Mouse (Mus musculus) kidney, postnatal 4 days (tissue): ENCODE measurements around the gene Dhtkd1.
"Not testable (repeated sequence)": the region's sequence is repeated elsewhere in the genome, so short reads cannot be mapped to it uniquely, and the experiment has no call there.

Source experiments
- DNase-seq, 2 experiments: peaks; one replicate each; pipeline ENCODE4 v3.0.0; 2021; ENCODE audit warnings: mixed read lengths in 2 of 2

The Dhtkd1 gene

GRCm38 (mm10) chr2:5942416-5943032 lies at the start of gene Dhtkd1:
Gene Dhtkd1 (minus strand): TSS chr2:5942792.
- peak; percentile 74 to 83 for DNase-seq

- no peak for DNase-seq
Observed at GRCm38 (mm10) chr2:5977532-5977931, 34.9 kb upstream of the Dhtkd1 start.

GRCm38 (mm10) chr2:5970629-5971028 lies 28.0 kb upstream of the Dhtkd1 start:
- not testable (repeated sequence) for DNase-seq

GRCm38 (mm10) chr2:5965972-5966371 lies 23.4 kb upstream of the Dhtkd1 start:
- DNase-seq, result no peak

- not testable (repeated sequence) for DNase-seq
Observed at GRCm38 (mm10) chr2:5963729-5964128, 21.1 kb upstream of the Dhtkd1 start.

GRCm38 (mm10) chr2:5962265-5962664 lies 19.7 kb upstream of the Dhtkd1 start:
- DNase-seq, result no peak

GRCm38 (mm10) chr2:5957705-5958104 lies 15.1 kb upstream of the Dhtkd1 start:
- no peak for DNase-seq

GRCm38 (mm10) chr2:5951621-5952211 lies 9.1 kb upstream of the Dhtkd1 start:
- peak in 1 of 2 experiments; percentile 78 for DNase-seq

- DNase-seq, result peak; percentile 98 to 99
Observed at GRCm38 (mm10) chr2:5950766-5951595, 8.4 kb upstream of the Dhtkd1 start, which contains the start of gene Upf2. Gene Upf2 (plus strand): TSS chr2:5951469.

GRCm38 (mm10) chr2:5950305-5950704 lies 7.7 kb upstream of the Dhtkd1 start:
- DNase-seq, result peak; percentile 10 to 36

- DNase-seq, result not testable (repeated sequence)
Observed at GRCm38 (mm10) chr2:5949821-5950220, 7.2 kb upstream of the Dhtkd1 start.

- no peak for DNase-seq
Observed at GRCm38 (mm10) chr2:5948964-5949363, 6.4 kb upstream of the Dhtkd1 start.

- DNase-seq, result no peak
Observed at GRCm38 (mm10) chr2:5946876-5947275, 4.3 kb upstream of the Dhtkd1 start.

- DNase-seq, result no peak
Observed at GRCm38 (mm10) chr2:5945629-5946028, 3.0 kb upstream of the Dhtkd1 start.

GRCm38 (mm10) chr2:5943071-5943470 lies 479 bp upstream of the Dhtkd1 start:
- DNase-seq, result no peak

- DNase-seq, result peak; percentile 10 to 18
Observed at GRCm38 (mm10) chr2:5941861-5942415, 654 bp downstream of the Dhtkd1 start.

GRCm38 (mm10) chr2:5940936-5941335 lies 1.7 kb downstream of the Dhtkd1 start:
- no peak for DNase-seq

- DNase-seq, result no peak
Observed at GRCm38 (mm10) chr2:5939911-5940310, 2.7 kb downstream of the Dhtkd1 start.

- no peak for DNase-seq
Observed at GRCm38 (mm10) chr2:5939319-5939718, 3.3 kb downstream of the Dhtkd1 start.

GRCm38 (mm10) chr2:5936550-5936949 lies 6.0 kb downstream of the Dhtkd1 start:
- DNase-seq, result no peak

GRCm38 (mm10) chr2:5936068-5936467 lies 6.5 kb downstream of the Dhtkd1 start:
- peak in 1 of 2 experiments; percentile 24 for DNase-seq

GRCm38 (mm10) chr2:5934936-5935335 lies 7.7 kb downstream of the Dhtkd1 start:
- DNase-seq, result no peak

- DNase-seq, result no peak
Observed at GRCm38 (mm10) chr2:5931938-5932337, 10.7 kb downstream of the Dhtkd1 start.
